Mouse (Mus musculus) thymus, adult 2 months (tissue): Measurements from ENCODE around the gene Sirpa.

ENCODE experiments used
- CTCF ChIP-seq: fragments of 200-500 bp; IDR thresholded peaks from 2 replicates; pipeline ENCODE4 v1.5.1; 2012; ENCODE audit warnings: mild to moderate bottlenecking, control low read depth, low read length, moderate library complexity, borderline replicate concordance; ENCODE audit not compliant: control insufficient read depth, poor library complexity, insufficient read depth; ENCODE audit errors: extremely low read depth
- POLR2A ChIP-seq: fragments of 200-500 bp; IDR thresholded peaks from 2 replicates; pipeline ENCODE4 v1.6.1; 2012; ENCODE audit warnings: mild to moderate bottlenecking, low read length, control low read depth, moderate library complexity; ENCODE audit not compliant: control insufficient read depth, poor library complexity, insufficient read depth; ENCODE audit errors: extremely low read depth

DNA sequence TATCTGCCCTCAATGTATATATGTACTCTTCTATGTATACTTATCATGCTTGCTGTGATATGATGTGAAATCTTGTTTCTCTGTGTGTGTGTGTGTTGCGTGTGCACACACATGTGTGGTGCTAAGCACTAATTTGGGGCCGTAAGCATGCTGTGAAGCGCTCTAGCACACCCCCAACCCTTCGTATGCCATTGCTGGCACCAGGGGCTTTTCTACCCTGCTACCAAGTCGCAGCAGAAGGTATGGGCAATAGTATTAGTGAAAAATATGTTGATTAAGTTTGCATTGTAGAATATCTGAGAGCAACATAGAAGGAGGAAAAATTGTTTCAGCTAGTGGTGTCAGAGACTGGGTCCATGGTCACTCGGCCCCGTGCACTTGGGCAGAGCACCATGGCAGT lies 10.2 kb downstream of the Sirpa start:
- no peak for TF ChIP-seq CTCF
- TF ChIP-seq POLR2A: no peak
